Comparison of ENCODE assay signal across 25 mouse cellular contexts in the genomic region with DNA sequence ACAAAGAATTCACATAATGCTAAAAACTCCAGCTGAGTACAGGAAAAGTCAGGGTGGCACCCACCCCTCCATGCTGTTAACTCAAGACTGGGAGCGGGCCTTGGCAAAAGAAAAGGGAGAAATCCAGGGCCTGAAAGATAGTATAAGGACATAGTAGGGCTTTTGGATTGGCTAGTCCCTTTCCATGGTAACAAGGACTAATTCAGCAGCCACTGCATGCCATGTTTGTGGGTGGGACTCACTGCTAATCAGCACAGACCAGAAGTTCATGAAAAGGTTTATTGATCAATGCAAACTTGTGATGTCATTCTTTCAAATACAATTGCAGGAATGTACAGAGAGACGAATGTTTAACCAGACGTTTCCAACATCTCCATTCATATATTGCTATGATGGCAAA. TPM values are rescaled to one million over a fixed set of nuclear protein-coding genes. Genes with fewer than 3 reads are reported as not detected.
DNase-seq lines count a peak whose midpoint lies in the region; ATAC-seq and TF ChIP-seq lines count a peak whose summit lies in the region.
"Had no signal": no experiment of that assay in that cellular context is flagged by ENCODE, and none has a peak within 500 bp of the region (broad histone marks: within the 10 kb centered on the region; RNA-seq: fewer than 3 reads in every experiment).

No protein-coding gene starts in this region.

- H3K4me3 ChIP-seq in liver, embryonic 15.5 days (replicated peaks) = no peak overlapping the region
- H3K4me3 ChIP-seq in liver, postnatal 0 days (ENCODE audit: low read depth, low read length) = no peak overlapping the region
- H3K4me3 ChIP-seq in G1E (ENCODE audit: low read depth, low read length) = no peak overlapping the region
- no peak overlapping the region for H3K4me3 ChIP-seq in neural tube, embryonic 15.5 days (replicated peaks)
- H3K4me3 ChIP-seq: embryonic facial prominence, embryonic 10.5 days; embryonic facial prominence, embryonic 13.5 days; gastrocnemius, adult 2 months; heart, adult 2 months; hindbrain, embryonic 12.5 days; hindbrain, embryonic 15.5 days had no signal

- TF ChIP-seq EP300 in liver, postnatal 0 days (IDR thresholded peaks at IDR 0.05; ENCODE audit: low read depth) = no peak

- peaks cover 4% of the 10 kb centered on the region; the same call in 1 of the 2 replicates for H3K4me1 ChIP-seq in liver, embryonic 15.5 days (replicated peaks)
- no peaks in the 10 kb centered on the region for H3K4me1 ChIP-seq in liver, postnatal 0 days (ENCODE audit: insufficient read depth)
- H3K4me1 ChIP-seq in G1E (ENCODE audit: insufficient read depth, low read depth, low read length) = peaks cover 19% of the 10 kb centered on the region
- no peaks in the 10 kb centered on the region for H3K4me1 ChIP-seq in neural tube, embryonic 15.5 days
- H3K4me1 ChIP-seq: embryonic facial prominence, embryonic 10.5 days; embryonic facial prominence, embryonic 13.5 days; hindbrain, embryonic 12.5 days; hindbrain, embryonic 15.5 days had no signal

- peaks cover 51% of the 10 kb centered on the region for H3K36me3 ChIP-seq in liver, embryonic 15.5 days (replicated peaks)
- H3K36me3 ChIP-seq in liver, postnatal 0 days (replicated peaks; ENCODE audit: insufficient read depth, low read length) = peaks cover 43% of the 10 kb centered on the region
- peaks cover 80% of the 10 kb centered on the region for H3K36me3 ChIP-seq in G1E (replicated peaks)
- H3K36me3 ChIP-seq in neural tube, embryonic 15.5 days = peaks cover 34% of the 10 kb centered on the region

- H3K4me2 ChIP-seq in liver, embryonic 15.5 days = no peak overlapping the region
- no peak overlapping the region for H3K4me2 ChIP-seq in liver, postnatal 0 days (ENCODE audit: low read depth, low read length)
- H3K4me2 ChIP-seq in neural tube, embryonic 15.5 days = no peak overlapping the region
- H3K4me2 ChIP-seq: embryonic facial prominence, embryonic 13.5 days; heart, embryonic 11.5 days; hindbrain, embryonic 12.5 days; hindbrain, embryonic 15.5 days had no signal

- no peaks in the 10 kb centered on the region for H3K27me3 ChIP-seq in liver, embryonic 15.5 days
- H3K27me3 ChIP-seq in liver, postnatal 0 days (ENCODE audit: insufficient read depth, low read length) = no peaks in the 10 kb centered on the region
- no peaks in the 10 kb centered on the region for H3K27me3 ChIP-seq in G1E (ENCODE audit: insufficient read depth, low read length)
- no peaks in the 10 kb centered on the region for H3K27me3 ChIP-seq in neural tube, embryonic 15.5 days (replicated peaks)
- H3K27me3 ChIP-seq: embryonic facial prominence, embryonic 13.5 days; hindbrain, embryonic 12.5 days; hindbrain, embryonic 15.5 days had no signal

- ATAC-seq in liver, embryonic 15.5 days (ENCODE audit: insufficient read depth) = 0 out of 2 replicates have a peak, but pooled peaks have one; percentile 15
- ATAC-seq in liver, postnatal 0 days = no peak
- no peak for ATAC-seq in G1E (ENCODE audit: extremely low read depth, insufficient number of reproducible peaks, low FRiP score, poor library complexity, severe bottlenecking)
- peak; percentile 82 for ATAC-seq in erythroid progenitor cell, adult 5-6 weeks (replicated peaks; ENCODE audit: low FRiP score, poor library complexity, severe bottlenecking)
- no peak for ATAC-seq in neural tube, embryonic 15.5 days (ENCODE audit: low FRiP score)
- ATAC-seq: activated CD4-positive, CD25-positive, alpha-beta regulatory T cell, adult 4 months; CD4-positive, CD25-positive, alpha-beta regulatory T cell, adult 4 months; forebrain, embryonic 14.5 days; forebrain, postnatal 0 days had no signal

- H3K9ac ChIP-seq in liver, embryonic 15.5 days = no peak overlapping the region
- no peak overlapping the region for H3K9ac ChIP-seq in liver, postnatal 0 days (replicated peaks)
- no peak overlapping the region for H3K9ac ChIP-seq in neural tube, embryonic 15.5 days (replicated peaks)
- H3K9ac ChIP-seq: embryonic facial prominence, embryonic 13.5 days; forebrain, postnatal 0 days; hindbrain, embryonic 12.5 days; hindbrain, embryonic 15.5 days had no signal

- H3K9me3 ChIP-seq in liver, embryonic 15.5 days (replicated peaks) = no peaks in the 10 kb centered on the region
- no peaks in the 10 kb centered on the region for H3K9me3 ChIP-seq in liver, postnatal 0 days (ENCODE audit: low read length)
- no peaks in the 10 kb centered on the region for H3K9me3 ChIP-seq in G1E (replicated peaks)
- H3K9me3 ChIP-seq in neural tube, embryonic 15.5 days (replicated peaks) = no peaks in the 10 kb centered on the region
- H3K9me3 ChIP-seq: embryonic facial prominence, embryonic 10.5 days; embryonic facial prominence, embryonic 13.5 days; hindbrain, embryonic 12.5 days; hindbrain, embryonic 15.5 days had no signal

- no peak for DNase-seq in liver, postnatal 0 days
- peak; percentile 46 for DNase-seq in G1E (ENCODE audit: low spot score)
- no peak for DNase-seq in retina, postnatal 1 day
- DNase-seq: adrenal gland, adult 8-10 months; adrenal gland, postnatal 25 days; cerebellum, adult 11-12 months; cerebellum, adult 8-10 months; cerebellum, postnatal 10 days; cerebellum, postnatal 36 days; embryo, embryonic 11 days; forebrain, postnatal 0 days; gastrocnemius, adult 2 months; gastrocnemius, postnatal 25 days; heart, adult 2 months had no signal

- H3K27ac ChIP-seq in liver, embryonic 15.5 days (replicated peaks) = no peak overlapping the region; the same call in 1 of the 2 replicates
- H3K27ac ChIP-seq in liver, postnatal 0 days (ENCODE audit: low read depth) = no peak overlapping the region
- no peak overlapping the region for H3K27ac ChIP-seq in neural tube, embryonic 15.5 days (replicated peaks)
- H3K27ac ChIP-seq: embryonic facial prominence, embryonic 10.5 days; embryonic facial prominence, embryonic 13.5 days; gastrocnemius, adult 2 months; heart, adult 2 months; hindbrain, embryonic 12.5 days; hindbrain, embryonic 15.5 days had no signal

- WGBS in liver, embryonic 15.5 days (ENCODE audit: insufficient replicate concordance) = 59% methylated on average over 3 of the region's 3 CpGs
- 70% methylated on average over 3 of the region's 3 CpGs for WGBS in liver, postnatal 0 days (ENCODE audit: insufficient replicate concordance)
- WGBS in neural tube, embryonic 15.5 days = 79% methylated on average over 3 of the region's 3 CpGs

- TF ChIP-seq CTCF in liver, postnatal 0 days (IDR thresholded peaks at IDR 0.05; ENCODE audit: low read depth) = no peak
- TF ChIP-seq CTCF in G1E (IDR thresholded peaks at IDR 0.05; ENCODE audit: low read depth, low read length) = no peak

RNA-seq across cellular contexts. Expression of a gene that starts 52.4 kb away (rescaled TPM):
- polyA plus RNA-seq in liver, embryonic 15.5 days (2015; fragmentation: Nextera tagmentation; extraction: Ambion mirVana) = 125 and 146 TPM in 2 replicates
- 448 and 458 TPM in 2 replicates for polyA plus RNA-seq in liver, postnatal 0 days (2015; fragmentation: Nextera tagmentation; extraction: Ambion mirVana)
- 25.2 and 32.4 TPM in 2 replicates for total RNA-seq in G1E (2014; fragmentation: Nextera tagmentation)
- total RNA-seq in G1E (2017) = 30.5 and 33.2 TPM in 2 replicates
- polyA plus RNA-seq in G1E (2012) = 74.2 and 119 TPM in 2 replicates
- total RNA-seq in erythroid progenitor cell, adult 5-6 weeks (2015; ENCODE audit: low replicate concordance) = 2.5 TPM in 1 of 2 replicates, not detected in the other
- 3.2 and 14.9 TPM in 2 replicates for total RNA-seq in erythroid progenitor cell, adult 5-6 weeks (2017; ENCODE audit: low replicate concordance)
- 33.9 and 41.7 TPM in 2 replicates for polyA plus RNA-seq in neural tube, embryonic 15.5 days (2015; fragmentation: Nextera tagmentation; extraction: Ambion mirVana)

Comparison
In these comparisons a context has a peak if more than half of its experiments do, and no peak if none do; other contexts are left out.
1. ATAC-seq: peak in liver, embryonic 15.5 days (single experiment) and erythroid progenitor cell, adult 5-6 weeks (single experiment); none in liver, postnatal 0 days (single experiment), G1E (single experiment) and neural tube, embryonic 15.5 days (single experiment).